Mouse (Mus musculus): ENCODE measurements around the gene Fam83e. TPM values are rescaled to one million over a fixed set of nuclear protein-coding genes. Genes with fewer than 3 reads are reported as not detected.

Gene Fam83e
- total and polyA plus RNA-seq, 2 experiments, result 0.10 to 0.18 TPM

DNA sequence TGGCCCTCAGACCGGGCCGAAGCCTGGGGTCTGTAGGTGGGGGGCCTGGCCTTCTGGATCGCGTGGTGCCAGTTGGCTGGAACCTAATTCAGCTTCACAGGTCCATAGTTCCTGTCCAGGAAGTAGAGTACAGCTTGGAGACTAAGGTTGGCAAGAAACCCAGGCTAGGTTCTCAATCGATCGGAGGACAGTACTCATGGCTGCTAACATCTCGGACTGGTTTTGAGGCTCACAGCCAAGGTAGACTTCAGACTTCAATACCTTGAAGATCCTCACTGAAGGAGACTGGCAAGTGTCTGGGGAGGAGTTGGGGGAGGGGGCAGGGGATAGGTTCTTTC, 191 bp downstream of the Fam83e start:
- H3K4me3 ChIP-seq (ENCODE audit: insufficient read depth, low read depth, low read length), result no peak overlapping the region
- H3K27ac ChIP-seq (replicated peaks; ENCODE audit: insufficient read depth, low read depth, low read length), result no peak overlapping the region
- WGBS, result 56% methylated on average over 7 of the region's 7 CpGs
- H3K9ac ChIP-seq (ENCODE audit: low read depth, low read length), result no peak overlapping the region
- peaks cover 7% of the 10 kb centered on the region for H3K36me3 ChIP-seq (ENCODE audit: control insufficient read depth, insufficient read depth, low read length)
- peaks cover 5% of the 10 kb centered on the region; the same call in 1 of the 2 replicates for H3K79me2 ChIP-seq (ENCODE audit: control insufficient read depth, insufficient read depth, low read length)
- H3K27me3 ChIP-seq (ENCODE audit: control insufficient read depth, insufficient read depth, low read length), result no peaks in the 10 kb centered on the region
- TF ChIP-seq CTCF (IDR thresholded peaks at IDR 0.05; ENCODE audit: low read depth, low read length) (no peak), POLR2A (IDR thresholded peaks at IDR 0.05; ENCODE audit: extremely low read depth, insufficient read depth, low read length) (no peak)
- peak; percentile 39 for DNase-seq (ENCODE audit: extremely low read depth, low read depth, low spot score)
- H3K4me1 ChIP-seq (ENCODE audit: control insufficient read depth, insufficient read depth, low read length), result peaks cover 12% of the 10 kb centered on the region

DNA sequence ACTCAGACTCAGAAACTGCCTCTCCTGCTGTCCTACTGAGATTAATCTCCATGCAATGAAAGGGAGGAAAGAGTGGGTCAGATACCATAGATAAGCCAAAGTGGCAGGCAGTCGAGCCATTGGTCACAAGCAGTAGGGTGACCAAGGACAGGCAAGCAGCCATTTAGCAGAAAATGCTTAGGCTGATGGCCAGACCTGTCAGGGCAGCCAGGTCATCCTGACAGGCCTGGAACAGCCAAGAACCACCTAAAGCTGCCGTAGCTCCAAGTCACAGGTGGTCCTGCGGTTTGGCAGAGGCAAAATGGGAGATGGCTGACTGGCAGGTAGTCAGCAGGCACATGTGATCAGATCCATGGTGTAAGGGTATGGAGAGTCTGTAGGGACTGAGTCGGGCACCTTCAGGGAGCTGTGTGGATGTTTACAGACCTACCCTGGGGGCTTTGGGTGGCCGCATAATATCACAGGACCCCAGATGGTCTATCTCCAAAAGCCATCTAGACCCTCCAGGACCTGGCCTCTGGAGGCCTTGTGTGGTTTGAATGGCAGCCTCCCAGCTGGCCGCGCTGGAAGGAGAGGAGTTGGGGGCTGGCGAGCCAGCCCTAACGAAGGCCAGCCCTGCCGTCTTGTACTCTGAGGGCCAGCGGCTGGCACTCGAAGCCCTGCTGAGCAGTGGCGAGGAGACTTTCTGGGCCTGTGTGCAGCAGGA, 783 bp downstream of the Fam83e start:
- H3K36me3 ChIP-seq (ENCODE audit: control insufficient read depth, insufficient read depth, low read length), result peaks cover 7% of the 10 kb centered on the region
- 77% methylated on average over 13 of the region's 13 CpGs for WGBS
- H3K27me3 ChIP-seq (ENCODE audit: control insufficient read depth, insufficient read depth, low read length), result no peaks in the 10 kb centered on the region
- H3K27ac ChIP-seq (replicated peaks; ENCODE audit: insufficient read depth, low read depth, low read length), result no peak overlapping the region
- H3K79me2 ChIP-seq (ENCODE audit: control insufficient read depth, insufficient read depth, low read length), result peaks cover 5% of the 10 kb centered on the region; the same call in 1 of the 2 replicates
- no peak overlapping the region for H3K4me3 ChIP-seq (ENCODE audit: insufficient read depth, low read depth, low read length)
- H3K4me1 ChIP-seq (ENCODE audit: control insufficient read depth, insufficient read depth, low read length), result peaks cover 9% of the 10 kb centered on the region
- no peak overlapping the region for H3K9ac ChIP-seq (ENCODE audit: low read depth, low read length)
- peak; percentile 53 for DNase-seq (ENCODE audit: extremely low read depth, low read depth, low spot score)
- TF ChIP-seq CTCF (IDR thresholded peaks at IDR 0.05; ENCODE audit: low read depth, low read length) (no peak), POLR2A (IDR thresholded peaks at IDR 0.05; ENCODE audit: extremely low read depth, insufficient read depth, low read length) (no peak)

DNA sequence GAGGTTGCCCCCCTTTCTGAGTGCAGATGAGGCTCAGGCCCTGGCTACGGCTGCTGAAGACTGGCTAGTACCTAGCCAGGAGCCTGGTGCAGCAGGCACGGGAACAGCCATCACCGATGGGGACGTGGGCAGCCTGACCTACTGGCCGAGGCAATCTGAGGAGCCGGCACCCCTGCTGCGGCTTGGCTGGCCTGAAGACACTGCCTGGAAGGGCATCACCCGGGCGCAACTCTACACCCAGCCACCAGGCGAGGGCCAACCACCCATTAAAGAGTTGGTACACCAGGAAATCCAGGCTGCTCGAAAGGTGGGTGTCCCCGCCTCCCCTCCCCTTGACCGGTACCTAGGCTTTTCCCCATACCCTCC, 1.3 kb downstream of the Fam83e start:
- H3K27ac ChIP-seq (replicated peaks; ENCODE audit: insufficient read depth, low read depth, low read length), result no peak overlapping the region
- no peak overlapping the region for H3K4me3 ChIP-seq (ENCODE audit: insufficient read depth, low read depth, low read length)
- no peak for DNase-seq (ENCODE audit: extremely low read depth, low read depth, low spot score)
- peaks cover 5% of the 10 kb centered on the region; the same call in 1 of the 2 replicates for H3K79me2 ChIP-seq (ENCODE audit: control insufficient read depth, insufficient read depth, low read length)
- TF ChIP-seq CTCF (IDR thresholded peaks at IDR 0.05; ENCODE audit: low read depth, low read length) (no peak), POLR2A (IDR thresholded peaks at IDR 0.05; ENCODE audit: extremely low read depth, insufficient read depth, low read length) (no peak)
- no peak overlapping the region for H3K9ac ChIP-seq (ENCODE audit: low read depth, low read length)
- WGBS, result 91% methylated on average over 13 of the region's 13 CpGs
- peaks cover 7% of the 10 kb centered on the region for H3K36me3 ChIP-seq (ENCODE audit: control insufficient read depth, insufficient read depth, low read length)
- H3K27me3 ChIP-seq (ENCODE audit: control insufficient read depth, insufficient read depth, low read length), result no peaks in the 10 kb centered on the region
- peaks cover 9% of the 10 kb centered on the region for H3K4me1 ChIP-seq (ENCODE audit: control insufficient read depth, insufficient read depth, low read length)

DNA sequence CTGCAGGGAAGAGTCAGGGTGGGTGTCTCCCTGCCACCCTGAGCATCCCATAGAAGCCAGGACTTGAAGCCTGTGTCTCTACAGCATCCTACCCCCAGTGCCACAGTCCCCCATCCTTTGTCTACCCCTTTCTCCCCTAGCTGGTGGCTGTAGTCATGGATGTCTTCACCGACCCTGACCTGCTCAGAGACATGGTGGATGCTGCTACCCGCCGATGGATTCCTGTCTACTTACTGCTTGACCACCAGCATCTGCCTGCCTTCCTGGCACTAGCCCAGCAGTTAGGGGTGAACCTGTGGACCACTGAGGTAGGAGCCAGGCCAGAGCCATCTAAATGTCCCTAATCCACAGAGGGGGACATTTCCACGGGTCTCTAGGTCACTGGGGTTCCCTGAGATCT, 2.3 kb downstream of the Fam83e start:
- Histone ChIP-seq H3K27ac (replicated peaks; ENCODE audit: insufficient read depth, low read depth, low read length) (no peak overlapping the region), H3K27me3 (ENCODE audit: control insufficient read depth, insufficient read depth, low read length) (no peaks in the 10 kb centered on the region)

DNA sequence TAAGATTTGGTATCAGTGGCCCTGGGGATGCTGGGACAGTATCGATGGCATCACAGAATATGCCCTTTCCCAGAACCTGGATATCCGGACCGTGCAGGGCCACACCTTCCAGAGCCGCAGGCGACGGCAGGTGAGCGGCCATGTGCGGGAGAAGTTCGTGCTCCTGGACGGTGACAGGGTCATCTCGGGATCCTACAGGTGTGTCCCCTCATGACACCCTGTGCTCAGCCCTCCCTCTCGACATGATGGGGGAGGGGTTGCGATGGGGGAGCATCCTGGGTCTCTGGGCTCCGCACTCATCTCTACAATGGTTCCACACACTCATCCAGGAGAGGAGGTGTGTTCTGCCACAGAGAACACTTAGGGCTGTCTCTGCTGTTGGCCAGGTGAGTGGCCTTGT, 2.8 kb downstream of the Fam83e start:
- no peaks in the 10 kb centered on the region for H3K27me3 ChIP-seq (ENCODE audit: control insufficient read depth, insufficient read depth, low read length)
- TF ChIP-seq POLR2A (IDR thresholded peaks at IDR 0.05; ENCODE audit: extremely low read depth, insufficient read depth, low read length), result no peak
- no peak for TF ChIP-seq CTCF (IDR thresholded peaks at IDR 0.05; ENCODE audit: low read depth, low read length)

More for the DNA sequence above, 2.3 kb downstream of the Fam83e start:
- H3K9ac ChIP-seq (ENCODE audit: low read depth, low read length), result no peak overlapping the region
- H3K4me1 ChIP-seq (ENCODE audit: control insufficient read depth, insufficient read depth, low read length), result peaks cover 9% of the 10 kb centered on the region
- no peak overlapping the region for H3K4me3 ChIP-seq (ENCODE audit: insufficient read depth, low read depth, low read length)
- DNase-seq (ENCODE audit: extremely low read depth, low read depth, low spot score), result no peak
- H3K79me2 ChIP-seq (ENCODE audit: control insufficient read depth, insufficient read depth, low read length), result peaks cover 2% of the 10 kb centered on the region; the same call in 1 of the 2 replicates
- H3K36me3 ChIP-seq (ENCODE audit: control insufficient read depth, insufficient read depth, low read length), result peaks cover 7% of the 10 kb centered on the region
- TF ChIP-seq POLR2A (IDR thresholded peaks at IDR 0.05; ENCODE audit: extremely low read depth, insufficient read depth, low read length), result no peak
- no peak for TF ChIP-seq CTCF (IDR thresholded peaks at IDR 0.05; ENCODE audit: low read depth, low read length)
- 93% methylated on average over 4 of the region's 4 CpGs for WGBS

DNA sequence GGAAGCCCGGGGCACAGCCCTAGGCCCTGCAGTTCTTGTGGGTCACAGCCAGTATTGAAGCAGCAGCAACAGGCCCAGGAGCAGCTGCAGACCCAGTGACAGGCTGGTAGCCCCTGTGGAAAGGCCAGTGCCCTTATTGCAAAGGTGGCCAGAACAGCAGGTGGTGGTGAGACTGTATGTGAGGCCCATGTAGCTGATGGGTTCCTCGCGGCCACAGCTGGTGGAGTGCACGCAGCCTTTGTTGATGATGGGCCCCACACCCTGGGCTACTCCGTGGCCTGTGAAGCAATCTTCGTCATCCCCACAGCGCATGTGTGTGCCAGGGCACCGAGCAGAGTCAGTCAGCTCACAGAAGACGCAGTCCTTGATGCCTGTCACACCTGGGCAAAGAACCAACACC, 4.1 kb downstream of the Fam83e start:
- 92% methylated on average over 9 of the region's 9 CpGs for WGBS
- Histone ChIP-seq H3K27me3 (ENCODE audit: control insufficient read depth, insufficient read depth, low read length) (no peaks in the 10 kb centered on the region), H3K36me3 (ENCODE audit: control insufficient read depth, insufficient read depth, low read length) (no peaks in the 10 kb centered on the region; the same call in 1 of the 2 replicates), H3K4me1 (ENCODE audit: control insufficient read depth, insufficient read depth, low read length) (0 out of 2 replicates have a peak, but pooled peaks cover 3% of the 10 kb centered on the region), H3K79me2 (ENCODE audit: control insufficient read depth, insufficient read depth, low read length) (no peaks in the 10 kb centered on the region), H3K9ac (ENCODE audit: low read depth, low read length) (no peak overlapping the region), H3K27ac (replicated peaks; ENCODE audit: insufficient read depth, low read depth, low read length) (no peak overlapping the region), H3K4me3 (ENCODE audit: insufficient read depth, low read depth, low read length) (no peak overlapping the region)
- DNase-seq (ENCODE audit: extremely low read depth, low read depth, low spot score), result no peak
- TF ChIP-seq CTCF (IDR thresholded peaks at IDR 0.05; ENCODE audit: low read depth, low read length) (no peak), POLR2A (IDR thresholded peaks at IDR 0.05; ENCODE audit: extremely low read depth, insufficient read depth, low read length) (no peak)

More for the DNA sequence above, 2.8 kb downstream of the Fam83e start:
- peaks cover 7% of the 10 kb centered on the region for H3K36me3 ChIP-seq (ENCODE audit: control insufficient read depth, insufficient read depth, low read length)
- DNase-seq (ENCODE audit: extremely low read depth, low read depth, low spot score), result no peak
- H3K4me3 ChIP-seq (ENCODE audit: insufficient read depth, low read depth, low read length), result no peak overlapping the region
- no peak overlapping the region for H3K9ac ChIP-seq (ENCODE audit: low read depth, low read length)
- peaks cover 8% of the 10 kb centered on the region for H3K4me1 ChIP-seq (ENCODE audit: control insufficient read depth, insufficient read depth, low read length)
- 94% methylated on average over 14 of the region's 14 CpGs for WGBS
- H3K79me2 ChIP-seq (ENCODE audit: control insufficient read depth, insufficient read depth, low read length), result no peaks in the 10 kb centered on the region
- H3K27ac ChIP-seq (replicated peaks; ENCODE audit: insufficient read depth, low read depth, low read length), result no peak overlapping the region
